Mouse (Mus musculus): ENCODE data around the gene Ttc7b. TPM values are rescaled to one million over a fixed set of nuclear protein-coding genes. Genes with fewer than 3 reads are reported as not detected.

Ttc7b gene
- polyA plus RNA-seq, 1 experiment from 2014 or later = 0.93 TPM

- no peak overlapping the region for H3K4me3 ChIP-seq (ENCODE audit: low read depth, low read length)
- H3K27ac ChIP-seq (ENCODE audit: low read length) = 0 out of 2 replicates have a peak overlapping the region, but pooled peaks have one; percentile 21
- H3K36me3 ChIP-seq (ENCODE audit: control insufficient read depth, insufficient read depth) = no peaks in the 10 kb centered on the region
- no peaks in the 10 kb centered on the region for H3K9me3 ChIP-seq (replicated peaks; ENCODE audit: control insufficient read depth, low read length)
- ATAC-seq (ENCODE audit: low read depth) = peak; percentile 43
- 62% methylated on average over 4 of the region's 4 CpGs for WGBS (ENCODE audit: insufficient replicate concordance)
- H3K4me2 ChIP-seq (ENCODE audit: low read depth, low read length) = no peak overlapping the region
- H3K4me1 ChIP-seq (ENCODE audit: control insufficient read depth, low read depth, low read length) = peaks cover 8% of the 10 kb centered on the region
- no peaks in the 10 kb centered on the region for H3K27me3 ChIP-seq (ENCODE audit: control insufficient read depth, insufficient read depth, low read depth, low read length)
- H3K9ac ChIP-seq (ENCODE audit: low read depth, low read length) = no peak overlapping the region
Measured at GRCm38 (mm10) chr12:100280972-100281794, 239.4 kb downstream of the Ttc7b start.

GRCm38 (mm10) chr12:100279898-100280297 lies 240.7 kb downstream of the Ttc7b start:
- no peak overlapping the region for H3K4me3 ChIP-seq (ENCODE audit: low read depth, low read length)
- ATAC-seq (ENCODE audit: low read depth) = no peak
- no peaks in the 10 kb centered on the region for H3K36me3 ChIP-seq (ENCODE audit: control insufficient read depth, insufficient read depth)
- no peak overlapping the region for H3K27ac ChIP-seq (ENCODE audit: low read length)
- WGBS (ENCODE audit: insufficient replicate concordance) = 70% methylated on average over 4 of the region's 4 CpGs
- no peak overlapping the region for H3K9ac ChIP-seq (ENCODE audit: low read depth, low read length)
- H3K4me1 ChIP-seq (ENCODE audit: control insufficient read depth, low read depth, low read length) = peaks cover 8% of the 10 kb centered on the region
- H3K27me3 ChIP-seq (ENCODE audit: control insufficient read depth, insufficient read depth, low read depth, low read length) = no peaks in the 10 kb centered on the region
- H3K9me3 ChIP-seq (replicated peaks; ENCODE audit: control insufficient read depth, low read length) = no peaks in the 10 kb centered on the region
- H3K4me2 ChIP-seq (ENCODE audit: low read depth, low read length) = no peak overlapping the region

GRCm38 (mm10) chr12:100278358-100278757 lies 242.3 kb downstream of the Ttc7b start:
- Histone ChIP-seq H3K4me1 (ENCODE audit: control insufficient read depth, low read depth, low read length) (peaks cover 8% of the 10 kb centered on the region), H3K4me3 (ENCODE audit: low read depth, low read length) (no peak overlapping the region), H3K9me3 (replicated peaks; ENCODE audit: control insufficient read depth, low read length) (no peaks in the 10 kb centered on the region), H3K36me3 (ENCODE audit: control insufficient read depth, insufficient read depth) (no peaks in the 10 kb centered on the region), H3K4me2 (ENCODE audit: low read depth, low read length) (no peak overlapping the region), H3K9ac (ENCODE audit: low read depth, low read length) (no peak overlapping the region), H3K27me3 (ENCODE audit: control insufficient read depth, insufficient read depth, low read depth, low read length) (no peaks in the 10 kb centered on the region), H3K27ac (ENCODE audit: low read length) (no peak overlapping the region)
- no peak for ATAC-seq (ENCODE audit: low read depth)
- WGBS (ENCODE audit: insufficient replicate concordance) = 29% methylated on average over 8 of the region's 8 CpGs

- no peak for ATAC-seq (ENCODE audit: low read depth)
- peaks cover 6% of the 10 kb centered on the region for H3K4me1 ChIP-seq (ENCODE audit: control insufficient read depth, low read depth, low read length)
- H3K9me3 ChIP-seq (replicated peaks; ENCODE audit: control insufficient read depth, low read length) = no peaks in the 10 kb centered on the region
- 53% methylated on average over 3 of the region's 3 CpGs for WGBS (ENCODE audit: insufficient replicate concordance)
- H3K36me3 ChIP-seq (ENCODE audit: control insufficient read depth, insufficient read depth) = no peaks in the 10 kb centered on the region
- H3K27me3 ChIP-seq (ENCODE audit: control insufficient read depth, insufficient read depth, low read depth, low read length) = no peaks in the 10 kb centered on the region
- no peak overlapping the region for H3K9ac ChIP-seq (ENCODE audit: low read depth, low read length)
- no peak overlapping the region for H3K27ac ChIP-seq (ENCODE audit: low read length)
- H3K4me2 ChIP-seq (ENCODE audit: low read depth, low read length) = no peak overlapping the region
- no peak overlapping the region for H3K4me3 ChIP-seq (ENCODE audit: low read depth, low read length)
Measured at GRCm38 (mm10) chr12:100277534-100277905, 243.1 kb downstream of the Ttc7b start.

DNA sequence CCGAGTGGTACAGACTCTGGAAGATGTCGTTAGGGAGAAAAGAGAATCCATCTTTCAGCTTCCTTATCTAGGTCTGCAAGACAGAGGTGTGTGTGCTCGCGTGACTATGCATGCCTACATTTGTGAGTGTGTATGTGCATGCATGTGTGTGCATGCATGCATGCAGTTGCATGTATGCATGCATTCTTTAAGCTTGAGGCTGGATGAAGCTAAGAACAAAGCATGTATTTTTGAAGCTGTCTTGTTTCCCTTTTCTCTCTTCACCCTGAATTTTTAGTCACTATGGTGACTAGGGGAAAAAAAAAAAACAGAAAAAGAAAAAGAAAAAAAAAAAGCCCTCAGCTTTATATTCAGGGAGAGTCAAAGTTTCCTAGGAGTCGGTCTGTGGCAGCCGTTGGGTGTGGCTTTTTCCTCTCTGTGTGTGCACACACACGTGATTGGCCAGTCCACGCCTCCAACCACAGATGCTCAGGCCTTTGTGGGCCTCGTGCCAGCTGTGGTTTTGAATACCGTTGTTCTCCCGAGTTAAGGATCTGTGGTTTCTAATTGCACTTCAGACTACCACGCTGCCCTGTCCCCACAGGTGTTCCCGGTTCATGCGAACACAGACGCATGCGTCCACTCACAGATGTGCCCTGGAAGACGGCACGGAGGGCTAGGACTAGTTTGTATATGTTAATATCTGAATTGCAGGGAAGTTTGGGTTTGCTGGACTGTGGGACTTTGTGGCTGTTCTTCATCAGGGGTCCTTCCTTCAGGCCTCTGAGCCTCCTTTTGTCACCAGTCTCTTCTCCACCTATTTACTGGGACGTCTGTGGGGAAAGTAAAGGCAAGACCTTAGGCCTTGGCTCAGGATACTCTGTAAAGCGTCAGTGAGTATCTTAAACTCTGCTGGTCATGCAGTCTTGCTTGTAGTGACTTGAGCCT lies 243.8 kb downstream of the Ttc7b start:
- Histone ChIP-seq H3K36me3 (ENCODE audit: control insufficient read depth, insufficient read depth) (no peaks in the 10 kb centered on the region), H3K9me3 (replicated peaks; ENCODE audit: control insufficient read depth, low read length) (no peaks in the 10 kb centered on the region), H3K27me3 (ENCODE audit: control insufficient read depth, insufficient read depth, low read depth, low read length) (no peaks in the 10 kb centered on the region), H3K4me2 (ENCODE audit: low read depth, low read length) (no peak overlapping the region), H3K4me1 (ENCODE audit: control insufficient read depth, low read depth, low read length) (no peaks in the 10 kb centered on the region; the same call in 1 of the 2 replicates), H3K4me3 (ENCODE audit: low read depth, low read length) (no peak overlapping the region), H3K9ac (ENCODE audit: low read depth, low read length) (no peak overlapping the region), H3K27ac (ENCODE audit: low read length) (no peak overlapping the region)
- 19% methylated on average over 20 of the region's 20 CpGs for WGBS (ENCODE audit: insufficient replicate concordance)
- peak; percentile 25; the same call in 1 of the 2 replicates for ATAC-seq (ENCODE audit: low read depth)

GRCm38 (mm10) chr12:100275850-100276249 lies 244.8 kb downstream of the Ttc7b start:
- Histone ChIP-seq H3K27me3 (ENCODE audit: control insufficient read depth, insufficient read depth, low read depth, low read length) (no peaks in the 10 kb centered on the region), H3K36me3 (ENCODE audit: control insufficient read depth, insufficient read depth) (no peaks in the 10 kb centered on the region), H3K9ac (ENCODE audit: low read depth, low read length) (no peak overlapping the region), H3K4me2 (ENCODE audit: low read depth, low read length) (no peak overlapping the region), H3K9me3 (replicated peaks; ENCODE audit: control insufficient read depth, low read length) (no peaks in the 10 kb centered on the region), H3K4me3 (ENCODE audit: low read depth, low read length) (no peak overlapping the region), H3K4me1 (ENCODE audit: control insufficient read depth, low read depth, low read length) (no peaks in the 10 kb centered on the region; the same call in 1 of the 2 replicates), H3K27ac (ENCODE audit: low read length) (no peak overlapping the region)
- 60% methylated on average over 5 of the region's 5 CpGs for WGBS (ENCODE audit: insufficient replicate concordance)
- ATAC-seq (ENCODE audit: low read depth) = no peak

DNA sequence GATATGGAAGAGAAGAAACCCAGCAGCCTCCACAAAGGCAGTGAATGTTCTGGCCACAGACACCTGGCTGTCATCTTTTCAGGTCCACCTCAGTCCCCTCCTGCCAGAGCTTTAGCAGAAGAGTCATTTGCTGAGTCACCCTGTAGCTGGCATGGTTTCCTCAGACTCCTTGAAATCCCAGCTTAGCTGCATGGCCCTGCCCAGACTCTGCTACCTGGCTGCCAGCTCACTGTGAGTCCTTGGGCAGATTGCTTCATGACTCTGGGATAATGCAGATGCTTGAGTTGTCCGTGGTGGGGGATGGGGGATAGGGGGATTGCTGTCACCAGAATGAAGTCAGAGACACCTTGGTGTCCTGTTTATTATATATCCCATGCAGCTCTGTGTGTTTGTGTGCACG lies 247.6 kb downstream of the Ttc7b start:
- WGBS (ENCODE audit: insufficient replicate concordance) = 47% methylated on average over 2 of the region's 2 CpGs

DNA sequence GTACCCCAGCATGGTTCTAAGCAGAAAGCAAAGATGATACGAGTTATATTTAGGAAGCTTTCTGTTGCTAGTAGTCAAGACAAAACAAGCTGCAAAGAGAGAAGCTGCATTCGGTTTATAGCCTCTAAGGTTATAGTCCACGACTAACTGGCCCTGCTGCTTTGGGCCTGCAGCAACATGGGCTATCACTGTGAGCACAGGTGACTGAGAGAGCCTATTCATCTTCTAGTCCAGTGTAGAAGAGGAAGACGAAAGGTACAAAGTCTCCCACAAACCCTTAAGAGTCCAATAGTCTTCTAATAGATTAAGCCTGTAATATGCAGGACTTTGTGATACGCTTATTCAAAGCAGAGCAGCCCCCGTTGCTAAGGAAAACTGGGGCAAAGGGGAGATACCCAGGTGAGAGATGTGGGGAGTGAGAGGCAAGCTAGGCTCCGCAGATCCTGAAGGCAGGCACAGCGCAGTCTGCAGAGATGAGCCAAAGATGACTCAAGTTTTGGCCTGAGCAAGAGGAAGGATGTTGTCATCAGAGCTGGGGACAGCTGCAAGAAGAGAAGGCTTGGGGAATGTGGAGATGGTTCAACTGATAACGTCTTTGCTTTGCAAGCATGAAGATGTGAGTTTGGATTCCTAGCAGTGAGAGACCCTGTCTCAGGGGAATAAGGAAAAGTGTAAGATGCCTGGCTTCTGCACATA lies 250.5 kb downstream of the Ttc7b start:
- H3K9me3 ChIP-seq (replicated peaks; ENCODE audit: control insufficient read depth, low read length) = no peaks in the 10 kb centered on the region
- no peak for ATAC-seq (ENCODE audit: low read depth)
- no peaks in the 10 kb centered on the region for H3K4me1 ChIP-seq (ENCODE audit: control insufficient read depth, low read depth, low read length)
- H3K9ac ChIP-seq (ENCODE audit: low read depth, low read length) = no peak overlapping the region
- H3K36me3 ChIP-seq (ENCODE audit: control insufficient read depth, insufficient read depth) = no peaks in the 10 kb centered on the region
- H3K27ac ChIP-seq (ENCODE audit: low read length) = no peak overlapping the region
- no peak overlapping the region for H3K4me3 ChIP-seq (ENCODE audit: low read depth, low read length)
- H3K4me2 ChIP-seq (ENCODE audit: low read depth, low read length) = no peak overlapping the region
- no peaks in the 10 kb centered on the region for H3K27me3 ChIP-seq (ENCODE audit: control insufficient read depth, insufficient read depth, low read depth, low read length)
- 55% methylated on average over 9 of the region's 9 CpGs for WGBS (ENCODE audit: insufficient replicate concordance)

More for the DNA sequence above, 247.6 kb downstream of the Ttc7b start:
- no peak overlapping the region for H3K9ac ChIP-seq (ENCODE audit: low read depth, low read length)
- H3K36me3 ChIP-seq (ENCODE audit: control insufficient read depth, insufficient read depth) = no peaks in the 10 kb centered on the region
- no peak overlapping the region for H3K27ac ChIP-seq (ENCODE audit: low read length)
- H3K4me2 ChIP-seq (ENCODE audit: low read depth, low read length) = no peak overlapping the region
- ATAC-seq (ENCODE audit: low read depth) = no peak
- no peak overlapping the region for H3K4me3 ChIP-seq (ENCODE audit: low read depth, low read length)
- H3K4me1 ChIP-seq (ENCODE audit: control insufficient read depth, low read depth, low read length) = no peaks in the 10 kb centered on the region; the same call in 1 of the 2 replicates
- no peaks in the 10 kb centered on the region for H3K27me3 ChIP-seq (ENCODE audit: control insufficient read depth, insufficient read depth, low read depth, low read length)
- no peaks in the 10 kb centered on the region for H3K9me3 ChIP-seq (replicated peaks; ENCODE audit: control insufficient read depth, low read length)
